Mouse (Mus musculus) intestine, embryonic 16.5 days (tissue): ENCODE results near the gene Nyap1. TPM values are rescaled to one million over a fixed set of nuclear protein-coding genes. Genes with fewer than 3 reads are reported as not detected.
A peak's percentile ranks its signal among the peaks of the same experiment; 100 is the strongest.

Experiments
- ATAC-seq: fragments of 200-750 bp; cut with Nextera tagmentation; 2 replicates; pipeline ENCODE4 v1.8.0; 2017; ENCODE audit warnings: moderate TSS enrichment, moderate library complexity
- H3K27ac ChIP-seq: fragments of 300-500 bp; sonication (generic); 2 replicates; pipeline ENCODE4 v1.5.1; 2014; ENCODE audit warnings: mild to moderate bottlenecking, low read length
- H3K27me3 ChIP-seq: fragments of 300-500 bp; sonication (generic); replicated peaks from 2 replicates; pipeline ENCODE4 v1.6.1; 2014; ENCODE audit warnings: low read length, control low read depth, mixed read lengths; ENCODE audit not compliant: control insufficient read depth, insufficient read depth
- H3K36me3 ChIP-seq: fragments of 300-500 bp; sonication (generic); 2 replicates; pipeline ENCODE4 v1.6.1; 2014; ENCODE audit warnings: low read length, control low read depth; ENCODE audit not compliant: control insufficient read depth, insufficient read depth
- H3K4me1 ChIP-seq: fragments of 300-500 bp; sonication (generic); 2 replicates; pipeline ENCODE4 v1.6.1; 2014; ENCODE audit warnings: low read length, control low read depth, mixed read lengths; ENCODE audit not compliant: control insufficient read depth, insufficient read depth
- H3K4me2 ChIP-seq: fragments of 300-500 bp; sonication (generic); 2 replicates; pipeline ENCODE4 v1.6.1; 2014; ENCODE audit warnings: low read depth, low read length, control low read depth
- H3K4me3 ChIP-seq: fragments of 300-500 bp; sonication (generic); 2 replicates; pipeline ENCODE4 v1.5.1; 2014; ENCODE audit warnings: mild to moderate bottlenecking, low read length
- H3K9ac ChIP-seq: fragments of 300-500 bp; sonication (generic); 2 replicates; pipeline ENCODE4 v1.6.1; 2014; ENCODE audit warnings: low read depth, low read length
- H3K9me3 ChIP-seq: fragments of 300-500 bp; sonication (generic); 2 replicates; pipeline ENCODE4 v1.6.1; 2016; ENCODE audit warnings: low read length, control low read depth; ENCODE audit not compliant: control insufficient read depth
- WGBS: fragments of 180-500 bp; shearing (Covaris S2); extraction: QIAGEN DNeasy Blood & Tissue Kit; methylation state at CpG from one replicate; pipeline ENCODE4 v1.1.7; 2014; 5-methylcytosine and 5-hydroxymethylcytosine counted together
- polyA plus RNA-seq: library from polyadenylated mRNA; unstranded; fragments of >200 nt; fragmentation: Nextera tagmentation; extraction: Ambion mirVana; gene quantifications from 2 replicates; pipeline ENCODE4 v1.2.1, GENCODE M21; 2015

The Nyap1 gene
- polyA plus RNA-seq, 1 experiment from 2014 or later, result 2.2 TPM

DNA sequence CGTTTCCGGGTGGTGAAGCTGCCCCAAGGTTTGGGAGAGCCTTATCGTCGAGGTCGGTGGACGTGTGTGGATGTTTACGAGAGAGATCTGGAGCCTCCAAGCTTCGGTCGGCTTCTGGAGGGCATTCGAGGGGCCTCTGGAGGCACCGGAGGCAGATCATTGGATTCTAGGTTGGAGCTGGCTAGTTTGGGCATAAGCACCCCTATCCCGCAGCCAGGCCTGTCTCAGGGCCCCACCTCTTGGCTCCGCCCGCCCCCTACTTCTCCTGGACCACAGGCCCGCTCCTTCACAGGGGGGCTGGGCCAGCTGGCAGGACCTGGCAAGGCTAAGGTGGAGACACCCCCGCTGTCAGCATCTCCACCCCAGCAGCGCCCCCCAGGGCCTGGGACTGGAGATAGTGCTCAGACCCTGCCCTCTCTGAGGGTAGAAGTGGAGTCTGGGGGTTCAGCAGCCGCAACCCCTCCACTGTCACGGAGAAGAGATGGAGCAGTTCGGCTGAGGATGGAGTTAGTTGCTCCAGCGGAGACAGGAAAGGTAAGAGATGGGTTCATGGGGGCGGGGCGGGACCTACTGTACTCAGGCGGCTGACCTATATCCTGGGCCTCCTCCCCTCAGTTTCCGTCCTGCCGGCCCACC is 6.0 kb upstream of the Nyap1 start:
- 1% methylated on average over 26 of the region's 26 CpGs for WGBS
- 0 out of 2 replicates have a peak, but pooled peaks have one; percentile 9 for ATAC-seq
- Histone ChIP-seq H3K4me3 (peak overlapping the region; percentile 89), H3K4me1 (peaks cover 28% of the 10 kb centered on the region), H3K27me3 (no peaks in the 10 kb centered on the region), H3K27ac (peak overlapping the region; percentile 99), H3K9me3 (no peaks in the 10 kb centered on the region), H3K36me3 (peaks cover 7% of the 10 kb centered on the region), H3K9ac (peak overlapping the region; percentile 96), H3K4me2 (peak overlapping the region; percentile 97)

DNA sequence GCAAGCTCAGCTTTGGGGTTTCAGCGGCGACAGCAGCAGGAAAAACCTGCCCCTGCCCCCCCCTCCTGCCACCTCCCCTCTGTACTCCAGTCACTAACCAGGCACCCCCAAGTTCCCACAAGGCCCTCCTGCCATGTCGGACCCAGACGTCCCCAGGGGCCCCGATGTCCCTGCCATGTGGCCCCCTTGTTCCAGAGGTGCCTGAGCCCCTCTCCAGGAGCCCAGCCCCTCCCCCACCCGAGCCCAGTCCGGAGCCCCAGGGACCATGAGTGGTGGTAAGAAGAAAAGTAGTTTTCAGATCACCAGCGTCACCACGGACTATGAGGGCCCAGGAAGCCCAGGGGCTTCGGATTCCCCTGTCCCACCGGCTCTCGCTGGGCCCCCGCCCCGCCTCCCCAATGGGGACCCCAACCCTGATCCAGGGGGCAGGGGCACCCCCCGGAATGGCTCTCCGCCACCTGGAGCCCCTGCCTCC is 5.5 kb upstream of the Nyap1 start:
- H3K4me3 ChIP-seq, result peak overlapping the region; percentile 89
- H3K36me3 ChIP-seq, result peaks cover 1% of the 10 kb centered on the region
- H3K9me3 ChIP-seq, result no peaks in the 10 kb centered on the region
- peaks cover 28% of the 10 kb centered on the region for H3K4me1 ChIP-seq
- H3K27me3 ChIP-seq, result no peaks in the 10 kb centered on the region
- peak overlapping the region; percentile 97 for H3K4me2 ChIP-seq
- under 1% methylated on average over 16 of the region's 16 CpGs for WGBS
- H3K9ac ChIP-seq, result peak overlapping the region; percentile 96
- ATAC-seq, result no peak
- H3K27ac ChIP-seq, result peak overlapping the region; percentile 99

DNA sequence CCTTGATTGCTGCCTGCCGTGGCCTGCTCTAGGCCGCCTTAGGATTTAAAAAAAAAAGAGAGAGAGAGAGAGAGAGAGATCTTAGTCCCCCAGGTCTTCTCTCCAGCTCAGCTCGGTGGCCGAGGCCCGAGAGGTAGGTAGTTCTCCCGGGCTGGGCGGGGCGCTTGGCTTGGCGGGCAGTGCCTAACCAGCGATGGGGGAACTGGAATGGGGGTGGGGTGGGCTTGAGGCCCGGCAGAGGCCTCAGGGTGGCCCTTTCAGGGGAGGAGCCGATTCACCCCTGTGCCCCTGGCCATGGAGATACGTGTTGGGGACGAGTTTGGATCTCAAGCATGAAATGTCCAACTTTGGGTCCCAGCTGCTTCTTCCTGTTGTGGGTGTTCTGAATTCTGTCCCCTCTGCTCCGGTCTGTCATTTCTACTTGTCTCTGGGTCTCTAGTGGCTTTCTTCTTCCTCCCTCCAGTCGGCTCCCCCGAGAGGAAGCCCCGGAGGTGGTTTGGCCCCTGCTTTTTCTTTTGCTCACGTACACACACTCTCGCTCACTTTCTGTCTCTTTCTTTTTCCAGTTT is 5.0 kb upstream of the Nyap1 start:
- peak overlapping the region; percentile 97 for H3K4me2 ChIP-seq
- under 1% methylated on average over 20 of the region's 20 CpGs for WGBS
- peak overlapping the region; percentile 96 for H3K9ac ChIP-seq
- H3K4me1 ChIP-seq, result peaks cover 28% of the 10 kb centered on the region
- H3K4me3 ChIP-seq, result peak overlapping the region; percentile 89
- H3K36me3 ChIP-seq, result no peaks in the 10 kb centered on the region; the same call in 1 of the 2 replicates
- no peaks in the 10 kb centered on the region for H3K27me3 ChIP-seq
- H3K27ac ChIP-seq, result peak overlapping the region; percentile 99
- no peaks in the 10 kb centered on the region for H3K9me3 ChIP-seq
- peak; percentile 56 for ATAC-seq

DNA sequence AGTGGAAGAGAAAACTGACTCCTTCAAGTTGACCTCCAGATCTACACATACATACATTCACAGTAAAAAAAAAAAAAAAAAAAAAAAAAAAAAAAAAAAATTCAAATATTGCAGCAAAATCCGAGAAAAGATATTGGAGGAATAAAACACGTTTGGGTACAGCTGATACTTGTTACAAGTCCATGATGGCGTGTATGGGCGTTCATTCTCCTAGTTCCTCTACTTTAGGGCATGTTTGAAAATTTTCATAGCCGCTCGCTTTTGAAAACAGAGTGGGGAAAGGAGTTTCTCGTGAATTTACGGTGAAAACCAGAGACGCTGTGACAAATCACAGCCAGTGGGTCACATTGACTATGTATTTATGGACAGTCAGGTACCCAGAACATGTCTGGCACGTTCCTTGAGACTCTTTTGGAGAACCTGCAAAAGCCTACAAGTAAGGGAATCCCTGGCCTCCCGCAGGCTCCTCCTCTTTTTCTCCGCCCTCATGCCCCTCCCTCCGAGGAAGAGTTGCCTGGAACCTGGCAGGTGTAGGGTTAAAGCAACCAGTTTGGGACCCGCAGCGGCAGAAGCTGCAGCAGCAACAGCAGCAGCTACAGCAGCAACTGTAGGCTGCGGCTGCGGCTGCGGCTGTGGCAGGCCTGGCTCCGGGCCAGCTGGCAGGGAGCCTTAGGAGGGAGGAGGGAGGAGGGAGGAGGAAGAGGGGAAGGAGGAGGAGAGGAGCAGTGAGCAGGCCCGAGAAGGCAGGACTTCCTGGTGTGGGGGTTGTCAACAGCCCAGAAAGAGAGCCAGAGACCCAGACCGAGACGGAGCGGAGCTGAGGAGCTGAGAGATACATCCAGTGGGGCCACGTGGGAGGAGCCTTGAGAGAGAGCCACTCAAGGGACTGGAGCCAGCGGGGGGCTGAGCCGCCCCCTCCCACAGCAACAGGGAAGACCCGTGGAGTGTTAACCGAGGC is 4.1 kb upstream of the Nyap1 start, which contains the start of gene Tsc22d4:
Gene Tsc22d4, plus strand, starts transcription at position 517 of the 958 bp plus-strand sequence.
- H3K9me3 ChIP-seq, result no peaks in the 10 kb centered on the region
- 2% methylated on average over 28 of the region's 28 CpGs for WGBS
- peak within 1 kb of the TSS; percentile 99 for H3K27ac ChIP-seq
- H3K36me3 ChIP-seq, result no peaks in the 10 kb centered on the region
- ATAC-seq, result peak; percentile 88
- peaks cover 29% of the 10 kb centered on the region for H3K4me1 ChIP-seq
- H3K27me3 ChIP-seq, result no peaks in the 10 kb centered on the region
- peak within 1 kb of the TSS; percentile 96 for H3K9ac ChIP-seq
- H3K4me3 ChIP-seq, result peak within 1 kb of the TSS; percentile 89
- H3K4me2 ChIP-seq, result peak within 1 kb of the TSS; percentile 97

- H3K27me3 ChIP-seq, result no peaks in the 10 kb centered on the region
- no peak overlapping the region for H3K4me3 ChIP-seq
- H3K9ac ChIP-seq, result no peak overlapping the region
- no peak overlapping the region for H3K27ac ChIP-seq
- WGBS, result 91% methylated on average over 7 of the region's 7 CpGs
- H3K4me1 ChIP-seq, result peaks cover 36% of the 10 kb centered on the region
- H3K36me3 ChIP-seq, result no peaks in the 10 kb centered on the region
- no peak overlapping the region for H3K4me2 ChIP-seq
- no peak for ATAC-seq
- no peaks in the 10 kb centered on the region for H3K9me3 ChIP-seq
Observed at GRCm38 (mm10) chr5:137744197-137744596, 2.8 kb upstream of the Nyap1 start.

- Histone ChIP-seq H3K4me2 (no peak overlapping the region), H3K36me3 (no peaks in the 10 kb centered on the region), H3K9ac (no peak overlapping the region), H3K27me3 (no peaks in the 10 kb centered on the region), H3K4me3 (no peak overlapping the region), H3K27ac (no peak overlapping the region), H3K4me1 (peaks cover 30% of the 10 kb centered on the region), H3K9me3 (no peaks in the 10 kb centered on the region)
- WGBS, result 91% methylated on average over 6 of the region's 6 CpGs
- ATAC-seq, result no peak
Observed at GRCm38 (mm10) chr5:137742836-137743235, 1.4 kb upstream of the Nyap1 start.

DNA sequence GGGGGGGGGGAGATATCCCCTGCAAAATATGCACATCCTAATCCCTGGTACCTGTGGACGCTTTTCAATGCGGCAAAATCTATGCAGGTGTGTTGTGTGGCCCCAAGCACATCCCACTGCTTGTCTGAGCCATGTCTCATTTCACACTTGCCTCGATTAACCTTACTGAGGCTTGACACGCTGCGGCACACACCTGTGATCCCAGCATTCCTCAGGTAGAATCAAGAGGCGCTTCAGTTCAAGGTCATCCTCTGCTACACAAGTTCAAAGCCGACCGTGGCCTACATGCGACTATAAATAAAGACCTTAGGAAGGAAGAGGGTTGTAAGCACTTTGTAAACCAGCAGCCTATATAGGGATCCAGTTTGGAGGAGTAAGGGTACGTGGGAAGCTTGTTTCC is 641 bp upstream of the Nyap1 start:
- H3K4me3 ChIP-seq, result peak overlapping the region; percentile 62
- 59% methylated on average over 10 of the region's 10 CpGs for WGBS
- H3K27ac ChIP-seq, result peak overlapping the region; percentile 81

GRCm38 (mm10) chr5:137740506-137740905 is 901 bp downstream of the Nyap1 start:
- 14% methylated on average over 11 of the region's 11 CpGs for WGBS

More for the DNA sequence above, 641 bp upstream of the Nyap1 start:
- H3K4me1 ChIP-seq, result peaks cover 28% of the 10 kb centered on the region
- peak overlapping the region; percentile 72; the same call in 1 of the 2 replicates for H3K9ac ChIP-seq
- H3K36me3 ChIP-seq, result no peaks in the 10 kb centered on the region
- ATAC-seq, result no peak
- H3K9me3 ChIP-seq, result no peaks in the 10 kb centered on the region
- no peaks in the 10 kb centered on the region for H3K27me3 ChIP-seq
- H3K4me2 ChIP-seq, result peak overlapping the region; percentile 89

GRCm38 (mm10) chr5:137739471-137739870 is 1.9 kb downstream of the Nyap1 start:
- no peak overlapping the region for H3K4me3 ChIP-seq
- H3K4me1 ChIP-seq, result peaks cover 19% of the 10 kb centered on the region
- no peaks in the 10 kb centered on the region for H3K27me3 ChIP-seq
- peaks cover 5% of the 10 kb centered on the region; the same call in 1 of the 2 replicates for H3K36me3 ChIP-seq
- H3K27ac ChIP-seq, result no peak overlapping the region
- WGBS, result 69% methylated on average over 9 of the region's 9 CpGs
- no peaks in the 10 kb centered on the region for H3K9me3 ChIP-seq
- no peak for ATAC-seq
- no peak overlapping the region for H3K4me2 ChIP-seq
- H3K9ac ChIP-seq, result no peak overlapping the region

More at GRCm38 (mm10) chr5:137740506-137740905, 901 bp downstream of the Nyap1 start:
- H3K27me3 ChIP-seq, result no peaks in the 10 kb centered on the region
- H3K36me3 ChIP-seq, result peaks cover 4% of the 10 kb centered on the region; the same call in 1 of the 2 replicates
- peaks cover 27% of the 10 kb centered on the region for H3K4me1 ChIP-seq
- H3K9ac ChIP-seq, result peak overlapping the region; percentile 72
- H3K27ac ChIP-seq, result peak overlapping the region; percentile 81; the same call in 1 of the 2 replicates
- ATAC-seq, result no peak
- H3K9me3 ChIP-seq, result no peaks in the 10 kb centered on the region
- H3K4me2 ChIP-seq, result peak overlapping the region; percentile 89
- H3K4me3 ChIP-seq, result peak overlapping the region; percentile 62
